Mouse (Mus musculus): ENCODE data around the gene Scaper.

Scaper gene

DNA sequence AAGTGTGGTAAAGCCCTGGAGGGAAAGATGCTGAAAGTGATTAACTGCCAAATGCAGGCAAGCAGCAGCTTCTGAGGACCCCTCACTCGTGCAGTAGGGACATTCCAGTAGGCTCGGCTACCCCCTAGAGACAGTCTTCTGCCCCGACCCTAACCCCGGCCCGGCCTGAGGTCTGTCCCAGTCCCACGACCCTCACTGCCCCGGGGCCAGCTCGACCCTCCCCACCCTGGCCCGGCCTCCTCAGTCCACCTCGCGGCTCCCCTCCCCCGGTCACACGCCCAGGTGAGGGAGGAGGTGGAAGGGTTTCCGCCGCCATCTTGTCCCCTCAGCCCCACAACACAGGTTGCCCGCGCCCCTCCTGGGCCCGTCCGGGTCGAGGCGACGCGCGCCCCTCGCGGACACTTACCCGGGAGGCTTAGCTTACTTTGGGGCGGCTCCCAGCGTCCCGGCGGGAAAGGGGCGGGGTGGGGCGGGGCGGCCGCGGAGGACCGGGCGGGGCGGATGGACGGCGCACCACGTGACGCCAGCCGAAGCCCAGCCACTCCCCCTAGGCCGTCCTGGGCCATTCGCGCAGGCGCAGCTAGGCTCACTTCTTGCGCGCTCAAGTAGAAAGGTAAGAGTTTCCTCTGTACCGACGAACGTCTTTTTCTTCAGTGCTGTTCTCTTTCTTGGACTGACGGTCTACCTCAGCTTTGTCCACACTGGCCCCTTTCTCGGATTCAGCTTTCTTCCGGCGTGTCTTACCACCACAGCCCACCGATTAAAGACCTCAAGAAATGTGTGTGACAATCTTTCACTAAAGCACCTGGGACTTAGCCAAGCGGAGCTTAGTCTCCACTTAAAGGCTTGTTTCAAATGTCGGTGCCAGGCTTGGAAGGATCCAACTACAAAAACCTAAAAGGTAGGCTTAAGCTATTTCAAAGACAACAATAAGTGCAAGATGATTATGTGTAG is at the start of gene Scaper:
Gene Scaper, minus strand, starts transcription at position 456 of the 954 bp plus-strand sequence.
- peak; percentile 84 for DNase-seq (ENCODE audit: low spot score in 2 of 2)

DNA sequence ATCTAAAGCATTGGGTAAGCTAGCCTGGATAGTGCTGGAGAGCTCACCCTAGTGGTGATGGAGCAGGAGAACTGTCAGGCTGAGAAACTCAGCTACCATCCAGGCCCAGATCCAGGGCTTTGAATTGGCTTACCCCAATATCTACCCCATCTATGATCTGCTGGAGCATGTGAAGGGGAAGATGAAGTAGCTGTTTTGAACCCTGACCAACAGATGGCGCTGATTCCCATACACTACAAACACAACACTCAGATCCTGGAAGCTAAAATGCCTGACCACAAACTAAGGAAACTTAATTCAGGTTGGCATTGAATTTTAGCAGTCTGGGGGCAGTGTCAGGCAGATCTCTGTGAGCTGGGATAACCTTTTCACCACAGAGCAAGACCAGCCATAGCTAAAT is 8.9 kb upstream of the Scaper start:
- peak; percentile 35 to 46 for DNase-seq (ENCODE audit: low spot score in 2 of 2)

DNA sequence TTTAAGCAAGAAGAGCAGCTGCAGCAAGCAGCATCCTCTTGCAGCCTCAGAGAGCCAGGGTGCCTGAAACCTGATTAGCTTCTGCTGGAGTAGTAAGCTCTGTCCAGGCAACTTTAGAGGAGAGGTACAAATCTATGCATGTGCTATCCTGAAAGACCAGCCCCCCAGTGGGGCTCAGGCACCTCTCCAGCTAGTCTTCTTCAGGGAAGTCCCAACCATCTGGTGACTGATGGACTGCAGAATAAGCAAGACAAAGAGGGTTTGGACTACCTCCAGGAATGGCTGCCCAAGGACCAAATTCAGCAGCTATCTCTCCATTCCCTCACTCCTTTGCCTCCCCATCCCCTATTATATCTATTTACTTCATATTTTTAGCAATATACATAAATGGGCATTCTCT is 3.4 kb upstream of the Scaper start:
- DNase-seq (ENCODE audit: low spot score in 2 of 2): no peak

DNA sequence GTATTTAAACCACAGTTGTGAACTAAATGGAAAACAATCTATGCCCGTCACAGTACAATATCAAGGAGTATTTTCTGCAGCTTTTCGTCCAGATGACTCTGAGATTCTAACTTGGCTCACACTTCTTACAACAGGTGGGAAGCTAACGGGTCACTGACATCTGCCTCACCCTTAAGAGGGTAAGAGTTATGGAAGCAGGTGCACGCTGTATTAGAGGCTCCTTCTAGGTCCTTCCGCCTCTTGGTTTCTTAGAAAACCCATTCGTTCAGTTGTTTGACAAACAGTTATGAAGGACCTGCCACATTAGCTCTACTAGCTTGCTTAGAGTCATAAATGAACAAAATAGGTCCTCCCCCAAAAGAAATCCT is 683 bp upstream of the Scaper start:
- DNase-seq (ENCODE audit: low spot score in 2 of 2): no peak

DNA sequence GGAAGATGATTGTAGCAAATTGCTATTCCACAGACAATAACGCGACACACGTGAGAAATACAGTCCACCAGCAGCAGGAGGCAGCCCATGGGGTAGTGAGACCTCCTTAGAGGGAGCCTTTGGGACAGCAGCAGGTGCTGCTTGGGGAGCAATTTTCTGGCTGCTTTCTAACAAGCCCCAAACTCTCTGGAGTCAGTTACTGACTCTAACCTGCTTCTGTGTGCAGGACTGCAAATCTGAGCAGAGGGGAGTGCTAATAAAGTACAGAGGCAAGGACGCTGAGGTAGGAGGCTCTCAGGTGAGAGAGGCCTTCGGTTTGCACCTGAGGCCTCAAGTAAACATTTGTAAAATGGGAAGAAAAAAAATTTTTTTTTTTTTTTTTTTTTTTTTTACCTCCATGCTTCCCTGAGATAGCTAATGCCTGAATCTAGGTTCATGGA is 675 bp downstream of the Scaper start:
- peak; percentile 18 to 28 for DNase-seq (ENCODE audit: low spot score in 2 of 2)

DNA sequence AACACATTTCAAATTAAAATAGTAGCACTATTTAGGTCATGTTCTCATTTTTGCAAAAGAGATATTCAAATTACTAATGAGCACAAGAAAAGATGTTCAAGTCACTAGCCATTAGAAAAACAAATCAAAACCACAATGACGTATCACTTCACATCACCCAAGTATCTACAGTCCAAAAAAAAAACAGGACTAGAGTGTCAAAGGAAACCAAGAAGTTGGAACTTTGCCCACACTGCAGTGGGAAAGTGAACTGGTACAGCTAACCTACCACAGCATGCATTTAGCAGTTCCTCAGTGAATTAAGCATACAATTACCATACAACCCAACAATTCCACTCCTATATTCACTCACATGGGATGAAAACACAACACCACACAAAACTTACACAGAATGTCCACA is 5.4 kb downstream of the Scaper start:
- DNase-seq (ENCODE audit: low spot score in 2 of 2): no peak

DNA sequence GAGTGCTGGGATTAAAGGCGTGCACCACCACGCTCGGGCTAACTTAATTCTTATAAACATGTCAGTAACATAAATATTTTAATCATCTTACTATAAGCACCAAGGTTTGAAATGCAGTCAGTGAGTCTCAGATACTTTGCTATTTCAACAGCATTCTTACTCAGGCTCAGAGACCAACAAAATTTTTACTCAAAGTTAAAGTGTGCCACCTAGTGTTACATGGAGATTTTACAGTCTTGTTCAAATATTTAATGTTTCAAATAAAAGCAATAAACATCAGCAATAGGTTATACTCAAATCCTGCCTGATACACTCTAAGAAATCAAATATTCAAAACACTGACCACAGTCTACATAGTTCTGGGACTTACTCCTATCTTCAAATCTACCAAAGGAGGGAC is 19.3 kb downstream of the Scaper start:
- DNase-seq (ENCODE audit: low spot score in 2 of 2): no peak

DNA sequence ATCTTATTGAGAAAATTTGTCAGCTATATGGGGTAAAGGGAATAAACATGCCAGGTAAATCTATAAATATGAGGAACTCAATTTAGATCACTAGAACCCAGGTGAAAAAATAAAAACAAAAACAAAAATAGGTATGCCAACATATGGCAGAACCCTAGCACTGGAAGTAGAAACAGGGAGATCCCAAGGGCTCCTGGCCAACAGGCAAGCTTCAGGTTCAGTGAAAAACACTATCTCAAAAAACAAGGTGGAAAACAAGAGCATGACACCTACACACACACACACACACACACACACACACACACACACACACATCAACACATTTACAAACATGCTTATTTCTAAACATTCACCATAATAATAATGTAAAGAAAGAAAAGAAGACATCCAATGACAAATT is 21.2 kb downstream of the Scaper start:
- no peak for DNase-seq (ENCODE audit: low spot score in 2 of 2)

DNA sequence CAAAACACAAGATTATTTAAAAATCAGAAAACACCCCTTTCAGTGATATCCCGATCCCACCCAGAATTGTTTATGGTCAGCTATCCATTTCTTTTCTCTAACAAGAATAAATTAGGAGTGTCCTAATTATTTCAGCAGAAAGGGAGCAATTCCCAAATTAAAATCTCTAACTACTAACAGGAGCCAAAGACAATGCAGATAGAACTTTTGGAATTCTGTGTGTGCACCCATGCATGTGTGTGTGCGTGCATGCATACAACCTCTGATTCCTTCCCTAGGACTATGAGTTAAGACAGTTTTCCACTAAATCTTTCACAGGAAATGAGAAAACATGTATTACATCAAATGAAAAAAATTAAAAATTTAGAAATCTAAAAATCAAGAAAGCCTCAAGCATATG is 26.4 kb downstream of the Scaper start:
- DNase-seq (ENCODE audit: low spot score in 2 of 2): no peak

DNA sequence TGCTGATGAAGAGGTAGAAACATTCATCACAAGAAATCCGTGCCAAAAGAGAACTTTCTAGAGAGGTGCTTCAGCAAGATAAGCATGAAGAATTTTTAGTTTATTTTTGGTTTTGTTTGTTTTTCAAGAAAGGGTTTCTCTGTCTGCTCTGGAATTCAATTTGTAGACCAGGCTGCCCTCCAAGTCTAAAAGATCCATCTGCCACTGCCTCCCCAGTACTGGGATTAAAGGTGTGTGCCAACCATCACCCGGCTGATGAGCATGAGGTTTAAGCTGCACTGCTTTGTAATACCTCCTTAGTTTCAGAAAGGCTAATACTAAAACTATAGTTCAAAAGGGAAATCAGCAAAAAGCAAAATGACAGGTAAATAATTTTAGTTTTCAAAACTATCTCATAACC is 35.0 kb downstream of the Scaper start:
- DNase-seq (ENCODE audit: low spot score in 2 of 2): no peak

DNA sequence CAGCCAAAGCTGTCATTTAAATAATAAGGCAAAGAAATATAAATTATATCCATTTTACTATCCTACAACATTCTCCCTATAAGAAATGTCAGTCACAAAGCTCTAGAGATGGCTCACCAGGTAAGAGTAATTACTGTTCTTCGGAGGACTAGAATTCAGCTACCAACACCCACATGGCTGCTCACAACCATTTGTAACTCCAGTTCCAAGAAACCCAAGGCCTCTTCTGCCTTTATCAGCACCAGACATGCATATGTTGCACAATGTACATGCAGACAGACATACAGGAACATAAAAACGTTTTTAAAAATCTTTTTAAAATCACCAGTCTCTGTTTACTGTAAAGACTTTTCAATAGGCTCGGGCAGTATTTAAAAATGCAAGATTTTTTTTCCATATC is 36.3 kb downstream of the Scaper start:
- no peak for DNase-seq (ENCODE audit: low spot score in 2 of 2)

DNA sequence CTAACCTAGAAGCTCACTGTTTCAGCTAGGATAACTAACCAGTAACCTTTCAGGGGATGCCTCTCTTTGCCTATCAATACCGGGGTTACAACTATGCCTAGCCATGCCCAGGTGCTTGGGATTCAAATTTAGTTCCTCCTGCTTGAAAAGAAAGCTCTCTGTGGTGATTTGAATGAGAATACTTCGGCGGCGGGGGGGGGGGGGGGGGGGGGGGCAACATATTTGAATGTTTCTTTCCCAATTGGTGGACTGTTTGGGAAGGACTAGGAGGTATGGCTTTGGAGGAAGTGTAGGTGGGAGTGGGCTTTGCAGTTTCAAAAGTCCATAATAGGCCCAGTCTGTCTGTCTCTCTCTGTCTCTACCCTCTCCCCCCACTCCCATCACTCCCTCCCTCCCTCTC is 37.4 kb downstream of the Scaper start:
- no peak for DNase-seq (ENCODE audit: low spot score in 2 of 2)

DNA sequence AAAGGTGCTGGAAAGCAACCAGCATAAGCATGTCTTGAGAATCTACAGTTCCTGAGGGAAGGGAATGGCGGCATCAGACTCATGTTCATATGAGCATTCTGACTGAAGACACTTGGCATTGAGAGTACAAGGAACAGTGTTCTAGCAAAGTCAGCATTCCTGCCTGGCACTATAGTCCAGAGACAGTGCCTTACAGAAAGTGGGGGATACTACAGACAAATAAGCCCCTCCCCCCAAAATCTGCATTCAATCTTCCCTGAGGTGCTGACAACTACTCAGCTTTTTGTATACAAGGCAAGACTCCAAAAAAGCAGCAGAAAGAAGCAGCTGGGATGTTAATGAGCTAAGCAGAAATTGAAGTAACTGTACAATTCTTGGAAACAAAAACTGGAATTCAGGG is 59.9 kb downstream of the Scaper start:
- no peak for DNase-seq (ENCODE audit: low spot score in 2 of 2)

DNA sequence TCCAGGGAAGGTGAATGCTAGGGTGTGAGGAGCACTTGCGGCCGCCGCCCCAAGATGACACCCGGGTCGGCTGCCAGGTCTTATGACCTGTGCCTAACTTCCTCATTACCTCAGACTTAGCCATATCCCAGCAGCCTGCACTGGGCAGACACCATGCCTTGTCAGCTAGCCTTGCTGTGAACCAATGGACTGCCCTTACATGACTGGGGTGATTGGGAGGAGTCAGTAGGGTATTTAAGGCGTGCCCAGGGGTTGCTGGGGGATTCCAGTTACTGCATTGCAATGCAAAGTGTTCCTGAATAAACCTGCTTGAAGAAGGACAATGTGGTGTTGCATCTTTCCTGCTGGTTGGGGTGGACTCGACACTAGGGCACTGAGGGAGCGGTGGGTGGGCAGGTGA is 148.5 kb downstream of the Scaper start:
- no peak for DNase-seq (ENCODE audit: low spot score in 2 of 2)

DNA sequence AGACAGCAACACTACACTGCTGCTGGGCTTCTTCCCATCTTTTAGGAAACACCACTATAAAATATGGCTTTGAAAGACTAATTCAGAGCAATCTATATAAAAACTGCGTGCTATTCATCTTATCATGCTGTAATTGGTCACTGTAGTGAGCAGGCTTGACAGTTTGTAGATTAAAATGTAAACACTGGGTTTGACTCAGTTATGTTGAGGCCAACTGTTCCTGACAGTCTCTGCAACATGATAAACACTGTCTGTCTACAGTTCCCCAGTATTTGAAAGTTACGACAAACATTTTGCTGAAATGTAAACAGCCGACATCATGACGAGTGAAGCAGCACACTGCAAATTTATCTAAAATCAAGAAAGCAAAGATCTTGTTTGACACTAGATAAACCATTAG is 225.9 kb downstream of the Scaper start:
- no peak for DNase-seq (ENCODE audit: low spot score in 2 of 2)

DNA sequence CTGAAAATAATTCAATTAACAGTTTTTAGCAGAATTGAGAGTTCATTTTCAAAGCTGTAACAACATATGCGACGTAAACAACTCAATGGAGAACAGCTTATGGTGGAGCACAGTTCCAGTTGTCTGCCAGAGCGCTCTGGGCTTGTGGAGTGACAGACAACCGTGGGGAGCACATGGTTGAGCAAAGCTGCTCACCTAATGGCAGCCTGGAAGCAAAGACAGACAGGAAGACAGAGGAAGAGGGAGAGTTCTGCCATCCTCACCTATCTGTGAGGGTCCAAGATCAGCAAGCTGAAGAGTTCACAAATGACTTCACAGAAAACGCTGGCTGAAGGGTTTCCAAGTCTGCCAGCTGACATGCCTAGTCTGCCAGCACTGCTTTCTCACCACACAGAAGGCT is 227.4 kb downstream of the Scaper start:
- no peak for DNase-seq (ENCODE audit: low spot score in 2 of 2)

DNA sequence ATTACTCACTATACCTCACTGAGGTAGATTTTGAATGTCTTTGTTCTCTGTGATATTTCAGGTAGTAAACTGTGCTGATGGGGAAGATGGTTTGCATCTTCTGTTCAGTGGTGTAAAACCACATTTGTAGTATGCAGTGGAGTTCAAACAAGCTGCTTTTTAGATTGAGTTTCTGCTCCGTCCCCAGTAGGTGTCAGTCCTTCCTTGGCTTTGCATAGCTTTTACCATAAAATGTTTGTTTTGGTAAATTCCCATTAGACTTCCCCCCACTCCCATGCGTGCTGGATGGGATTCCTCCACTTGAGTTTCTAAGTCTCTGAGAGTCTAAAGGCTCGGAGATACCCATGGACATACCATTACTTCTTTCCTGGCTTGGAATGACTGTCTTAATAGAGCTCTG is 231.3 kb downstream of the Scaper start:
- no peak for DNase-seq (ENCODE audit: low spot score in 2 of 2)

DNA sequence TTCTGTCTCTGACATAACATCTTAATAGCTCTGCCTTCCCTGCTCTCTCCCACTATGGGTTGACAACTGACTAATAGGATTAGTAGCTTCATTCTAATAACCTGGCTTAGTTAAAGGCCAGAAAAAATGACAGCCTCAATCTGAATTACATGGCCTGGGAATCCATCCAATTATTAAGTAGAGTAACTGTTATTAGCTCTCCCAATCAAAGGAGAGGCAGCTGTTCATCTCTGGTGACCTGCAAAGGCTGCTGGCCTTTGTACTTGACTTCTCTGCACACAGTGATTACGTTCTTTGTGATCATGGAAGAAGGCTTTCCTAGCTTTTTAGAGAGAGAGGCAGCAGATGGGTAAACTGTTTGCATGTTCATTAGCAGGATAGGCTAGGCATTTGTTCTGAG is 242.6 kb downstream of the Scaper start:
- no peak for DNase-seq (ENCODE audit: low spot score in 2 of 2)

DNA sequence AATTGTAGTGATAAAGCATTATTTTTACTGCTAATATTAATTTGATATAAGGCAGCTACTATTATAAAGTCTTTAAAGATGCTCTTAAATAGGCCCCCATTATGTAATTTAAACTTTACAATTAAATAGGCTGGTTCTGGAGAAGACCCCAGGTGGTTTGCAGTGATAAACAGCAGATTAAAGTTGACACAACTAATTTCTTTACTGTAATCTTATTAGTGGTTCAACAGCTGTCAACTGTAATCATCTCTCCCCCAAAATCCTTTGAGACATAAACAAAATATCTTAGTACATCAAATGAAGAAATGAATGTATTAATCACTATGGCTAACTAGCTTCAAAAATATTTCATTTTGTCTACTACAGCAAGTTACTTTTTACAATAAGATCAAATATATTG is 260.8 kb downstream of the Scaper start:
- DNase-seq (ENCODE audit: low spot score in 2 of 2): no peak

DNA sequence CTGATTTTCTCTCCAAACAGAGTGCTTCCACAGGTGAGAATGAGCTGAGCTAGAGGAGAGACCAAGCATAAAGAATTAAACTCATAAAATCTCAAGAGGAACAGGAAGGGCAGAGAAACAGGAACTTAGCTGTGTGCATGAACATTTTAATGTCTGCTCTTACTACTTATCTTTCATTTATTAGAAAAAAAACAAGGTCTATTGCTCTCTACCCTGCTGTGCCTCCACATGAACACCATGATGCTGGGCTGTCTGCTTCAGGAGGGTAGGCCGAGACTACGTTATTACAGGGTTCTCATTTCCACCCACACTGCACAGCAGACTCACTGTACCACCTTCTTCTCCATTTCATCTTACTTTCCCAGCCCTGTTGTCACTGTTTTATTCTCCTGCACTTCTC is 291.5 kb downstream of the Scaper start:
- no peak for DNase-seq (ENCODE audit: low spot score in 2 of 2)

DNA sequence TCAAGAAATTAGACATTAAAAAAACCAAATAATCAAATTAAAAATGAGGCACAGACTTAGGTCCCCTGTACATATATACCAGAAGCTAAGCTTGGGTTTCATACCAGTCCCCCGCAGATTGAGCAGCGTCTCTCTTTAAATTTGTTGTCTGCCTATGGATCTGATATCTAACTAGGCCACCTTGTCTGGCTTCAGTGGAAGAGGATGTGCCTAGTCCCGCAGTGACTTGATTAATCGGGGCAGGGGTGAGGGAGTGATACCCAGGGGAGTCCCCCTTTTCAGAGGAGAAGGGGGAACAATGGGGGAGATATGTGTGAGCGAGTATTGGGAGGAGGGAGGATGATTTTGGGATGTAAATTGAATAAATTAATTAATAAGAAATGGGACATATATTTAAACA is 310.9 kb downstream of the Scaper start:
- DNase-seq (ENCODE audit: low spot score in 2 of 2): no peak

DNA sequence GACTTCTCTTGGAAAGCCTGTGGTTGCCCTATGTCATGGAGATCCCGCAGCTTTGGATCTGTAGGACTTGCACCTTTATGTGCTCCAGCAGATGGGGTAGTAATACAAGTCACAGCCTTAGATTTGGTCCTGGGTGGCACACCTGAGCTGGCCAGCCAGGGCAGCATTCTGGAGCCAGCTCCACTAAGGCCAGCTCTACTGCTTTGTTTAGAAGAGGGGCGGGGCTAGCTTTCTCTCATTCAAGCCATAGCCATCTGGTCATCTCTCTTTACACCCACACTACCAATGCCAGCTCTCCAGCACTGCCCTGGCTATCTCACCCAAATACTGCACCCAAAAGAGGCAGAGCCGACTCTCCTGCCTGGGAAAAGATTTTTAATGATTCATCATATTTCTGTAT is 323.2 kb downstream of the Scaper start:
- DNase-seq (ENCODE audit: low spot score in 2 of 2): no peak

DNA sequence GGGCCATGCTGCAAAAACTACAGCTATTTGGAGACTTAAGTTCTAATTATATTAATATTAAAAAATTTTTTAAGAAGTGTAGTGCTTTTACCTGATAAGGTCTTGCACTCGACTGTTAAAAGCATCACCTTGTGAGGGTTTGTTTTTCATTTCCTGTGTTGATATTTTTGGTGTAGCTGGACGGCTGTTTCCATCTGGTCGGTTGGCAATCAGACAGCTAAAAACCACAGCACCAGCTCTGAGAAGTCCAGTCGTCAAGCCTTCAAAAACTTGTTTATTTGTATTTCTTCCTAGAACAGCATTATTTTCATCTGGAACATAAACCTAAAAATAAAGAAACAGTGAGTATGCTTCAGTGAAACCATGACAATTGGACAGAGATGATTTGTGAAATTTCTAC is 328.2 kb downstream of the Scaper start:
- DNase-seq (ENCODE audit: low spot score in 2 of 2): no peak

All from right cerebral cortex, adult 2 months (tissue).